Mouse (Mus musculus) spleen, postnatal 36 days (tissue): ENCODE results near the gene Apom.
"Not testable (repeated sequence)": the region's sequence is repeated elsewhere in the genome, so short reads cannot be mapped to it uniquely, and the experiment has no call there.

ENCODE experiments used
- DNase-seq, 2 experiments: peaks; one replicate each; pipeline ENCODE4 v3.0.0; 2022; ENCODE audit warnings: low spot score in 2 of 2, mixed read lengths in 1 of 2

Gene Apom

GRCm38 (mm10) chr17:35127017-35127416 lies 4.8 kb downstream of the Apom start:
- DNase-seq: no peak

GRCm38 (mm10) chr17:35126206-35126611 lies 5.6 kb downstream of the Apom start, which contains the start of gene D17H6S53E:
Gene D17H6S53E, plus strand, starts transcription at chr17:35126373.
- peak; percentile 79 to 81 for DNase-seq

DNA sequence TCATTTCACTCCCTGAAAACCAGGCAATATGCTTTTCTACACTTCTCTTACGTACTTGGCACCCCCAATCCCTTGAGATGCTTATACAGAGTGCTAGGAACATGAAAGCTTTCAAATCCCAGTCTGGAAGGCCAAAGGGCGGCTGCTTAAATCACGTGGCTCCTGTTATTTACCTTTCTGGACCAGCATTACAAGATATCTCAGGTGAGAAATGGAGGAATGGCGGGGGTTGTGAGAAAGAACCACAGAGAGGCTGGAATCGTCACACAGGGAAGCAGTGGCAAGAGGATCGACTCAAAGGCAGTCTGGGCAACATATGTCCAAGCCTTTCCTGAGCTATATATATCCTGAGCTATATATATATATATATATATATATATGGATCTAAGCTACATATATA lies 6.3 kb downstream of the Apom start:
- no peak for DNase-seq

- DNase-seq: no peak
These were observed 6.8 kb downstream of the Apom start for GRCm38 (mm10) chr17:35125081-35125480.

- DNase-seq: not testable (repeated sequence)
These were observed 7.5 kb downstream of the Apom start for GRCm38 (mm10) chr17:35124261-35124896.

- not testable (repeated sequence) for DNase-seq
These were observed 8.6 kb downstream of the Apom start for GRCm38 (mm10) chr17:35123287-35123686.

DNA sequence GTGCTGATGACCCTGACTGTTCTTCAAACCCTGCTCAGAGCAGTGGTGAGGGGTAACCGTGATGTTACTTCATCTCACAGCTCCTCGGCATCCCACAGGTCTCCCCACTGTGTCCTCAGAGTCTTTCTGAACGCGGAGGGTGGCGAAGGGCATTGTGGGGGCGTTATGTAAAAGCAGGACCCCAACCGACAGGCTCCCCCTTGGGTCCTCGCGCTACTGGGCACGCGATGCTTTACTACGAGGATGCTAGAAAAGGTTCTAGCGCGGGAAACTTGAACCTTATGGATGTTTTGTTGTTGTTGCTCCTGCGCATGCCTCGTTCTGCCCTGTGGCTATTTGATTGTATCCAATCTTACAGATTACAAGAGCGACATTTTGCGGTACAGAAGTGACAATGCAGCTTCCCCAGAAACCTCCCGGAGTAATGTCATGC lies 10.0 kb downstream of the Apom start, which contains the start of gene Csnk2b:
Gene Csnk2b, minus strand, starts transcription at position 183 of the 433 bp plus-strand sequence.
- DNase-seq: peak in 1 of 2 experiments; percentile 56

DNA sequence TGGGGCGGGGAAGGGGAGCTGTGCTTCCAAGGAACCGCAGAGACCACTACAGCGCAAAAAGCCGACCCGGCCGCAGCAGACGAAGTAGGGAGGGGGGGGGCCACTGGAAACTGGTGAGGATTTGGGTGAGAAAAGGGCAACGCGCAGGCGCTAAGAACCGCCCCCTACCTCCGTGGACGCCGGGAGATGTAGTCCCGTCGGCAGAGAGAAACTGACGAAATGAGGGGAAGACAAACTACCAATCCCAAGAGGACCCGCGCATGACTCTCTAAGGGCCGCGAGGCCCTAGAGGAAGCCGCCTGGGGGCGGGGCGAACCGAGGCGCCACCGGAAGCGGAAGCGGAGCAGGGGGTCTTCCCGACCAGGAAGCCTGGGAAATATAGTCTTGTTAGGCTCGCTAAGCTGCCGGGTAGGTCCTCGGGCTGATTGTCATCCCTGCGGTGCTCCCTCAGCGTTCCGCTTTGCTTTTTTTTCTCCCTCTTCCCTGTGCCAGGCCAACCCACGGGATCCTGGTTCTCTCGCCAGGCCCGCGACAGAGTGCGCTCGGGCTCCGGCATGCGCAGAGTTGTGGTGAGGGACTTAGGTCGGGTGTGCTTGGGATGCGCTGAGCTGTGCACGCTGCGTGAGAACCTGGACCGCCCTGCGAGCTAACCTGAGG lies 10.6 kb downstream of the Apom start, which contains the start of gene Gpank1:
Gene Gpank1, plus strand, starts transcription at position 313 of the 657 bp plus-strand sequence.
- peak; percentile 99 for DNase-seq

GRCm38 (mm10) chr17:35120745-35121142 lies 11.1 kb downstream of the Apom start:
- DNase-seq: no peak

- DNase-seq: peak; percentile 34 to 45
These were observed 16.5 kb downstream of the Apom start, which contains the start of gene Ly6g5b for GRCm38 (mm10) chr17:35115046-35116019. Gene Ly6g5b, minus strand, starts transcription at chr17:35115428.

DNA sequence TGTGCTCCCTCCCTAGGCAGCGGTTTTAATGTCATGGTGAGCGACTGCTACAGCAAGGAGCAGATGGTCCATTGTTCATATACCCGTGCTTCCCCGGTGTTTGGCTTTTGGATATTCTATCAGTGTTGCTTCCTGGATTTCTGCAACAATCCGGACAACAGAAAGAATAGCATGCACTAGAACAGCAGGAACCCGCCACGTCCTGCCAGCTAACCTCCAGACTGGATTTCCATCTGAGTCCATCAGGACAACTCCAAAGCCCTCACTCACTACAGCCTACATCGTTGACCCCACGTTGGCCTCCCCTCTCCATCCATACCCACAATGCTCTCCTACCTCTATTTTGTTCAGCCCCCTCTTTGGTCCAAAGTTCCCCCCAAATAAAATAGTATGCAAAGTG lies 20.1 kb downstream of the Apom start:
- no peak for DNase-seq

DNA sequence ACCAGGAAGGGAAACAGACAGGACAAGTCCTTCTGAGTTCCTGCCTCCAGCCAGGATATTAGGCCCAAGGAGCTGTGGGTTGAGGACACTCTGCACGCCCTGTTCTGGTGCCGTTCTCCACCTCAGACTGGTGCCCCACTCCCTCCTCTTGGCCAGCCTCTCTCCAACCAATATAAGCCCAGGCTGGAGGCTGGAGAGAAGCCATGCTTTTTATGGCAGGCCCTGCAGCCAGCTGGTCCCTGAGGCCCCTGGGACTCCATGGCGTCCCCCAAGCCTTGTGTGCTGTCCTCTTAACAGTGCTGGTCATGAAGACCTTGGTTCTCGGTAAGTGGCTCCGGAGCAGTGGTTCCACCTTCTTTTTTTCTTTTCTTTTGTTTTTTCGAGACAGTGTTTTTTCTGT lies 23.8 kb downstream of the Apom start, which contains the start of gene Ly6g5c:
Gene Ly6g5c, plus strand, starts transcription at position 183 of the 400 bp plus-strand sequence.
- no peak for DNase-seq

GRCm38 (mm10) chr17:35106522-35106921 lies 25.3 kb downstream of the Apom start:
- DNase-seq: no peak

DNA sequence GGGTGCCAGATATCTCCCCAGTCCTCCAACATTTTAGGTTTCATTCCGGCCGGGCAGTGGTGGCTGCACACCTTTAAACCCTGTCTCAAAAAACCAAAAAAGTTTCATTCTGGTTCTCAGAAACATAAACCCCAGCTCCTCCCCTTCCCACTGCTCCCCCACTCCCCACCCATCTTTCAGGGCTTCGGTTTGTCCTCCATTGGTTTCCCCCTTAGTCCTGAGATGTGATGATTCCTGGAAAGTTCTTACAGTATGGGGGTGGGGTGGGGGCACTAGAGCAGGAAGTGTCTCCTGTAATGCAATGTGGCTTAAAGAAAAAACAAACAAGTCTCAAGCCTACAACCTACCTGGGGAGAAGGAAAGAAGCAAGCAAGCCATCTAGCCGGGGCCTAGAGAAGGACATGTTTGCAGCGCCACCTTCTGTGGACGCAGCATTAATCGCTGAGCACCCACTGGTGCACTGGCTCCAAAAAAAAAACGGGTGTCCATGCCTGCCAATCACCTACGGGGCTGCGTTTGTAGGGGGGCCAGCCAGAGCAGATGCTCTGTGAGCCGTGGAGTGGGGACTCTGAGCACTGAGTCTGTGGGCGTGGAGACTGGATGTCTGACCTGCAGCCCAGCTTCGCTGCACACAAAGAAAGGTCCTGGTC lies 26.0 kb downstream of the Apom start:
- peak; percentile 27 to 39 for DNase-seq

DNA sequence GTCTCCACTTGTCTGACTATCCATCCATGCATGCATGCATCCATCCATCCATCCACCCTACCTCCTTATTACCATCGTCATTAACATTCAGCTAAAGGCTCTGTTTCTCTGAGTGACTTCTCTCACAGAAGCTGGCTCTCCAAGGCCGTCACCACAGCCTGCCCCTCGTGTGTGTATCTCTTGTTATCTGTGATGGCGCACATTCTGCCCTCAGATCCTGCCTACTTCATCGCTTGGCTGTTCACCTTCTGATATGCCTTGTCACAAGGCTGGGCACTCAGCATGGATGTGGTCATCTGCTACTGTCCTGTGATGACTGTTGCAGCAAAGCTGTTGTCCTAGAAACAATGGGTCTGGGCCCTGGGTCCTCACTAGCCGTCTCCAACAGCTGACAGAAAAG lies 27.1 kb downstream of the Apom start:
- DNase-seq: peak; percentile 26 to 52

DNA sequence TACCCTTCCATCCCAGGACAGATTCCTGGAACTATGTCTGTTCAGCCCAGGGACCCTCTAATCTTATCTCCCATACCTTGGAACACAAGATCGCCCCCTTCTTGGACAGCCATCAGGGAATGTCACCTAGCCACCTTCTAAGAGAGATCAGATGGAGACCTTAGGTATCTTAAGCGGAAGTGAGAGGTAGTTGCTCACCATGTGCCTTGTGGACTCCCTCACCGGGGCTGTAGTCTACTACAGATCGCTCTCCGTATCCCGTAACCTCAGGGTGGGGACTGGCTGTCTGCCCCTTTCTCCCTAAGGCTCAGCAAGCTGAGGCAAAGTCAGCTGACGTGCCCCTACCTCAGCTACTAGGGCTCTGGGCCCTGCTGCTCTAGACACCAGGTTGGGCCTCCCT lies 27.8 kb downstream of the Apom start:
- DNase-seq: no peak

- peak; percentile 19 to 44 for DNase-seq
These were observed 28.6 kb downstream of the Apom start for GRCm38 (mm10) chr17:35103221-35103690.

GRCm38 (mm10) chr17:35102299-35102698 lies 29.6 kb downstream of the Apom start:
- no peak for DNase-seq

- no peak for DNase-seq
These were observed 30.7 kb downstream of the Apom start for GRCm38 (mm10) chr17:35101161-35101560.

GRCm38 (mm10) chr17:35100196-35100765 lies 31.6 kb downstream of the Apom start:
- DNase-seq: no peak
